Mouse (Mus musculus): ENCODE data around the gene Zfp715.

GRCm38 (mm10) chr7:43346148-43346547, 33.1 kb upstream of the Zfp715 start:
- TF ChIP-seq HCFC1 (IDR thresholded peaks at IDR 0.05; ENCODE audit: borderline replicate concordance, insufficient read depth, low read length) (no peak), ZC3H11A (IDR thresholded peaks at IDR 0.05; ENCODE audit: borderline replicate concordance, low read depth, low read length) (no peak), MAFK (IDR thresholded peaks at IDR 0.05; ENCODE audit: insufficient read depth, low read depth, low read length) (no peak)
